Mouse (Mus musculus) gastrocnemius, adult 2 months (tissue): ENCODE measurements at regions not wholly inside any gene's neighbourhood (a gene's known extent, or its start where the extent isn't known, plus 50 kb on each side); places are given as distances from the start of the nearest gene placed in this dataset.

ENCODE experiments used
- DNase-seq: peaks from one replicate; pipeline ENCODE4 v3.0.0; 2022
- H3K27ac ChIP-seq: fragments of 200-600 bp; 2 replicates; pipeline ENCODE4 v1.8.1; 2022; ENCODE audit warnings: mild to moderate bottlenecking
- H3K4me3 ChIP-seq: fragments of 200-600 bp; 2 replicates; pipeline ENCODE4 v1.8.1; 2022; ENCODE audit warnings: mild to moderate bottlenecking, moderate library complexity
- CTCF ChIP-seq: fragments of 200-600 bp; IDR thresholded peaks from 2 replicates; pipeline ENCODE4 v1.8.1; 2022; ENCODE audit warnings: antibody characterized with exemption, mild to moderate bottlenecking, moderate library complexity
- intact Hi-C: fragments of 180-260 bp; cut with DNase I; formaldehyde crosslinking; loops from one replicate; pipeline ENCODE4 v1.15.1; 2025

GRCm38 (mm10) chrX:128585496-128586105 lies 849.2 kb upstream of the Cldn34c4 start:
- Histone ChIP-seq H3K4me3 (no peak overlapping the region), H3K27ac (no peak overlapping the region)
- TF ChIP-seq CTCF, result no peak
- intact Hi-C loops, result no loop called here
- no peak for DNase-seq

GRCm38 (mm10) chrX:128577402-128577801 lies 841.0 kb upstream of the Cldn34c4 start:
- DNase-seq, result no peak
- no peak overlapping the region for H3K4me3 ChIP-seq
- no peak for TF ChIP-seq CTCF
- H3K27ac ChIP-seq, result no peak overlapping the region
- intact Hi-C loops, result no loop called here

- Histone ChIP-seq H3K27ac (no peak overlapping the region), H3K4me3 (no peak overlapping the region)
- DNase-seq, result no peak
- intact Hi-C loops, result no loop called here
- peak; percentile 45 for TF ChIP-seq CTCF
Measured at GRCm38 (mm10) chrX:128576269-128576871, 840.0 kb upstream of the Cldn34c4 start.
